Mouse (Mus musculus): Measurements from ENCODE around the gene Gm13084. TPM values are rescaled to one million over a fixed set of nuclear protein-coding genes. Genes with fewer than 3 reads are reported as not detected.
"Not testable (repeated sequence)": the region's sequence is repeated elsewhere in the genome, so short reads cannot be mapped to it uniquely, and the experiment has no call there.

Gm13084 gene
- not detected in 2 replicates for polyA plus RNA-seq (2011; ENCODE audit: insufficient read length, low read depth, missing spikeins)

DNA sequence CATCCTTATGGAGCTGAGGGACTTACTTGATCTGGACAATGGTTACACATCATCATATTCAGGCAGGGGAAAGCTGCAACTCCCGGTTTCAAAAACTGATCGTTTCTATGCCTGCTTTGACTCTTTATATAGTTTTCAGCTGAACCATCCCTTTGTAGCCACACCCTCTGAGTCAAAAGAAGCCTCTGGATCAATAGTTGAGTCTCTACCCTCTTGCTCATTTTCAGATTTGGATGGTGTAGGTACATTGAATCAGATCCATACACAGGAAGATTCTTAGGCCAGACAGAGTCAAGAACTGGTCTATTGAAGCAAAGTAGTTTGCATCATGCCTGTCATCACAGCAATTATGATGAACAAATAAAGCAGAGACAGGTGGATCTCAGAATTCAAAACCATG is at the start of gene Gm13084:
Gene Gm13084, minus strand, starts transcription at position 101 of the 400 bp plus-strand sequence.
- TF ChIP-seq CTCF (IDR thresholded peaks at IDR 0.05; ENCODE audit: borderline replicate concordance, insufficient read depth, low read length) (no peak), POLR2A (IDR thresholded peaks at IDR 0.05; ENCODE audit: low read depth, low read length) (no peak)
- Histone ChIP-seq H3K4me3 (ENCODE audit: insufficient read depth, low read length) (no peak within 1 kb of the TSS), H3K4me1 (ENCODE audit: control insufficient read depth, insufficient read depth, low read length) (no peaks in the 10 kb centered on the region), H3K27ac (ENCODE audit: insufficient read depth, low read length) (no peak within 1 kb of the TSS)

DNA sequence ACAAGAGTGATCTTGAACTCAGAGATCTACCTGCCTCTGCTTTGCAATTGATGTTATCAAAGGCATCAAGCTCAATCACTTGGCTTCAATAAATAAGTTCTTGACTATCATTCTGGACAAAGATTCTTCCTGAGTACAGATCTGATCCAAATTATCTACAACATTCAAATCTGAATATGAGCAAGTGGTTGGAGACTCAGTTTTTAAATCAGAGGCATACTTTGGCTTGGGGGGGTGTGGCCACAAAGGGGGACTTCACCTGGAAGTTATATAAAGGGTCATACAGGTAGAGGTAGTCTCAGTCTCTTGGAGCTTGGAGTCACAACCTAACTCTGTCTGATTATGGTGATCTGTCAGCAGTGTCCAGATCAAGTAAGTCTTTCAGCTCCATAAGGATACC is 30.3 kb upstream of the Gm13084 start, which contains the start of gene Gm13103:
Gene Gm13103, plus strand, starts transcription at position 301 of the 400 bp plus-strand sequence.
- not testable (repeated sequence) for H3K4me3 ChIP-seq (ENCODE audit: insufficient read depth, low read length); H3K27ac ChIP-seq (ENCODE audit: insufficient read depth, low read length); H3K4me1 ChIP-seq (ENCODE audit: control insufficient read depth, insufficient read depth, low read length)

DNA sequence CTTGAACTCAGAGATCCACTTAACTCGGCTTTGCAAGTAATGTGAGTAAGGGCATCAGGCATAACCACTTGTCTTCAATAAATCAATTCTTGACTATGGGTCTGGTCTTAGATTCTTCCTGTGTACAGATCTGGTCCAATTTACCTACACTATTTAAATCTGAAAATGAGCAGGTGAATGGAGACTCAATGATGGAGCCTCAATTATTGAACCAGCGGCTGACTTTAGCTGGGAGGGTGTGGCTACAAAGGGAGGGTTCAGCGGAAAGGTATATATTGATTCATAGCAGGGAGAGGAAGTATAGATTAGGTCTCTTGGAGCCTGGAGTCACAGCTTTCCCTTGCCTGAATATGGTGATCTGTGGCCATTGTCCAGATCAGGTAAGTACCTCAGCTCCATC is 26.8 kb downstream of the Gm13084 start, which contains the start of gene Gm13023:
Gene Gm13023, plus strand, starts transcription at position 301 of the 400 bp plus-strand sequence.
- H3K4me3 ChIP-seq (ENCODE audit: insufficient read depth, low read length); H3K4me1 ChIP-seq (ENCODE audit: control insufficient read depth, insufficient read depth, low read length); H3K27ac ChIP-seq (ENCODE audit: insufficient read depth, low read length): not testable (repeated sequence)

Other genes with a start within 250 kb of the Gm13084 start
- gene Gm13083, start 201.1 kb downstream of the Gm13084 start, polyA plus RNA-seq (2011; ENCODE audit: insufficient read length, low read depth, missing spikeins), result not detected in 2 replicates
- gene Gm13088, start 158.8 kb downstream of the Gm13084 start, polyA plus RNA-seq (2011; ENCODE audit: insufficient read length, low read depth, missing spikeins), result not detected in 2 replicates
- gene Gm13089, start 113.4 kb downstream of the Gm13084 start, polyA plus RNA-seq (2011; ENCODE audit: insufficient read length, low read depth, missing spikeins), result not detected in 2 replicates
- not detected in 2 replicates for gene Gm13078, start 96.6 kb downstream of the Gm13084 start, polyA plus RNA-seq (2011; ENCODE audit: insufficient read length, low read depth, missing spikeins)
- gene Gm13023, start 26.7 kb downstream of the Gm13084 start, polyA plus RNA-seq (2011; ENCODE audit: insufficient read length, low read depth, missing spikeins), result not detected in 2 replicates
- not detected in 2 replicates for gene Gm13103, start 30.4 kb upstream of the Gm13084 start, polyA plus RNA-seq (2011; ENCODE audit: insufficient read length, low read depth, missing spikeins)
- gene Pramef6, start 84.3 kb upstream of the Gm13084 start, polyA plus RNA-seq (2011; ENCODE audit: insufficient read length, low read depth, missing spikeins), result not detected in 2 replicates
- not detected in 2 replicates for gene Pramef25, start 134.9 kb upstream of the Gm13084 start, polyA plus RNA-seq (2011; ENCODE audit: insufficient read length, low read depth, missing spikeins)
- not detected in 2 replicates for gene Gm13101, start 150.9 kb upstream of the Gm13084 start, polyA plus RNA-seq (2011; ENCODE audit: insufficient read length, low read depth, missing spikeins)
- not detected in 2 replicates for gene Pramef17, start 178.3 kb upstream of the Gm13084 start, polyA plus RNA-seq (2011; ENCODE audit: insufficient read length, low read depth, missing spikeins)
- not detected in 2 replicates for gene Pramel4, start 243.0 kb upstream of the Gm13084 start, polyA plus RNA-seq (2011; ENCODE audit: insufficient read length, low read depth, missing spikeins)